Mouse (Mus musculus): ENCODE measurements at regions not wholly inside any gene's neighbourhood (a gene's known extent, or its start where the extent isn't known, plus 50 kb on each side); places are given as distances from the start of the nearest gene placed in this dataset.

DNA sequence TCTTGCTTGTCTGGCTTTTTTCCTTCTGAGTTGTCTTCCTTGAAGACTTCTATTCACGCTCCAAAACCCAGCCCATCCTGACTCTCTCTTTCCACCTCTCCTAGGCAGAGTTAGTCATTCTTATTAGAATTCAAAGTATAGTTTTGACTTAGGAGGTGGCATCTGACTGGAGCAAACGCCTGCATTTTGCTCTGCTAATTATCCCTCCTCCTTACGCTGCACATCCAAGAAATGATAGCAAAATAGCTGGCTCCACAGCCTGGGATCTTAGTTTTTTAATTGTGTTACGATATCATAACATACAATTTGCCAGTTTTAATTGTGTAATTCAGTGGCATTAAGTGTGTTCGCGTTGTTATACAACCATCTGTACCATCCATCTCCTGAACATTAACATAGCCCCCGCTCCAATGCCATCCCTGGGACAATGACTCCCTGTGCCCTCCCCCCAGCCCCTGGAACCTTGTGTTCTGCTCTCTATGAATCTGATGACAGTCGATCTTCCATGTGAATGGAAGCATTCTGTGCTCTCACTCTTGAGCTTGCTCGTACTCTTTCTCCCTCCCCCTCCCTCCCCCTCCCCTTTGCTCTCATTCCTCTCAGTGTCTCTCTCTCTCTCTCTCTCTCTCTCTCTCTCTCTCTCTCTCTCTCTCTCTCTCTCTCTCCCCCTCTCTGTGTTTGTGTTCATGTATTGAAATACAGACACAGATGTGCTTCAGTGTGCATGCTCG, 122.6 kb upstream of the Csf3r start:
- no peaks in the 10 kb centered on the region for H3K27me3 ChIP-seq (ENCODE audit: control insufficient read depth, insufficient read depth, low read depth, low read length)
- no peak overlapping the region for H3K27ac ChIP-seq (ENCODE audit: low read length)
- no peaks in the 10 kb centered on the region for H3K9me3 ChIP-seq (ENCODE audit: control insufficient read depth, low read length)
- H3K4me3 ChIP-seq (ENCODE audit: low read length), result no peak overlapping the region
- WGBS, result 68% methylated on average over 10 of the region's 10 CpGs
- no peak overlapping the region for H3K9ac ChIP-seq (ENCODE audit: low read length)
- no peaks in the 10 kb centered on the region for H3K36me3 ChIP-seq (ENCODE audit: control insufficient read depth, insufficient read depth, low read length)
- no peaks in the 10 kb centered on the region for H3K4me1 ChIP-seq (replicated peaks; ENCODE audit: control insufficient read depth, insufficient read depth, low read length)
- no peak overlapping the region for H3K4me2 ChIP-seq (ENCODE audit: low read depth, low read length)
- ATAC-seq (ENCODE audit: low read depth), result no peak

GRCm38 (mm10) chr4:125906296-125906695, 118.1 kb upstream of the Csf3r start:
- no peak for ATAC-seq (ENCODE audit: low read depth)
- 61% methylated on average over 5 of the region's 5 CpGs for WGBS

GRCm38 (mm10) chr4:125908901-125909300, 115.4 kb upstream of the Csf3r start:
- WGBS, result 84% methylated on average over 8 of the region's 8 CpGs
- no peak overlapping the region for H3K9ac ChIP-seq (ENCODE audit: low read length)
- no peaks in the 10 kb centered on the region for H3K9me3 ChIP-seq (ENCODE audit: control insufficient read depth, low read length)
- no peak overlapping the region for H3K27ac ChIP-seq (ENCODE audit: low read length)
- peaks cover 9% of the 10 kb centered on the region for H3K27me3 ChIP-seq (ENCODE audit: control insufficient read depth, insufficient read depth, low read depth, low read length)
- ATAC-seq (ENCODE audit: low read depth), result no peak
- H3K4me3 ChIP-seq (ENCODE audit: low read length), result no peak overlapping the region
- H3K4me1 ChIP-seq (replicated peaks; ENCODE audit: control insufficient read depth, insufficient read depth, low read length), result no peaks in the 10 kb centered on the region
- H3K4me2 ChIP-seq (ENCODE audit: low read depth, low read length), result no peak overlapping the region
- H3K36me3 ChIP-seq (ENCODE audit: control insufficient read depth, insufficient read depth, low read length), result no peaks in the 10 kb centered on the region

More at GRCm38 (mm10) chr4:125906296-125906695, 118.1 kb upstream of the Csf3r start:
- Histone ChIP-seq H3K9ac (ENCODE audit: low read length) (no peak overlapping the region), H3K27ac (ENCODE audit: low read length) (no peak overlapping the region), H3K9me3 (ENCODE audit: control insufficient read depth, low read length) (no peaks in the 10 kb centered on the region), H3K27me3 (ENCODE audit: control insufficient read depth, insufficient read depth, low read depth, low read length) (no peaks in the 10 kb centered on the region), H3K4me3 (ENCODE audit: low read length) (no peak overlapping the region), H3K4me2 (ENCODE audit: low read depth, low read length) (no peak overlapping the region), H3K4me1 (replicated peaks; ENCODE audit: control insufficient read depth, insufficient read depth, low read length) (no peaks in the 10 kb centered on the region), H3K36me3 (ENCODE audit: control insufficient read depth, insufficient read depth, low read length) (no peaks in the 10 kb centered on the region)

DNA sequence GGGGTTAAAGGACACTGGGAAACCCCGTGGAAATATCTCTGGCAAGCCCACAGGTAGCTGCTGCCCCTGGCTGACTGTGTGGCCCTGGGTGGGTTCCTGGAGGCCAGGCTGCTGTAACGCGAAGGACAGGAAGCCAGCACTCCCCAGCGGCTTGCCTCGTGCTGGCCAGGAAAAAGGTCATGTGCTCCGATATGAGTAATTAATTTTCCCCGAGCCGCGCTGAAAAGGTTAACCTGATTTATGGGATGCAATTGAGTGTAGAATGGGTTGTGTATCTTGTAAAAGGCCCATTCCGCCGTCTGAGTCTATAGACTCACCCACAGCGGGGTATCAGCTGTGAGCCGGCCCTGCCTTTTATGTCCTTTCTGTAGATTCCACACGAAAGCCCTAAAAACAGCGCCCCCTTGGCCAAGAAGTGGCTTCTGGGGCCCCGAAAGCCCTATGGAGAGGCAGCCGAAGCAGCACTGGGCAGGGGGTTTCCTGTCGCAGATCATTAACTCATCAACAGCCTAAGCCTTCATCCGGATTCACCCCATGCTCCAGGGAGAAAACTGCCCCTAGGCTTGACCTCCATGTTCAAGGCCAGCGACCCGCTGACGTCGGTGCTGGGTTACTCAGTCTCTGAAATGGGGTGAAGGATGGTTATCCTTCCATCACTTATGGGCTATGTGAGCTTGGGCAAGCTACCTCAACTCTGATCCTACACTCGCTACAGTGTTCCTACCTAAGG, 112.6 kb upstream of the Csf3r start:
- Histone ChIP-seq H3K4me1 (replicated peaks; ENCODE audit: control insufficient read depth, insufficient read depth, low read length) (no peaks in the 10 kb centered on the region), H3K4me3 (ENCODE audit: low read length) (no peak overlapping the region), H3K4me2 (ENCODE audit: low read depth, low read length) (no peak overlapping the region), H3K27me3 (ENCODE audit: control insufficient read depth, insufficient read depth, low read depth, low read length) (peaks cover 9% of the 10 kb centered on the region), H3K9ac (ENCODE audit: low read length) (no peak overlapping the region), H3K27ac (ENCODE audit: low read length) (no peak overlapping the region), H3K9me3 (ENCODE audit: control insufficient read depth, low read length) (no peaks in the 10 kb centered on the region), H3K36me3 (ENCODE audit: control insufficient read depth, insufficient read depth, low read length) (no peaks in the 10 kb centered on the region)
- ATAC-seq (ENCODE audit: low read depth), result no peak
- 13% methylated on average over 24 of the region's 24 CpGs for WGBS

DNA sequence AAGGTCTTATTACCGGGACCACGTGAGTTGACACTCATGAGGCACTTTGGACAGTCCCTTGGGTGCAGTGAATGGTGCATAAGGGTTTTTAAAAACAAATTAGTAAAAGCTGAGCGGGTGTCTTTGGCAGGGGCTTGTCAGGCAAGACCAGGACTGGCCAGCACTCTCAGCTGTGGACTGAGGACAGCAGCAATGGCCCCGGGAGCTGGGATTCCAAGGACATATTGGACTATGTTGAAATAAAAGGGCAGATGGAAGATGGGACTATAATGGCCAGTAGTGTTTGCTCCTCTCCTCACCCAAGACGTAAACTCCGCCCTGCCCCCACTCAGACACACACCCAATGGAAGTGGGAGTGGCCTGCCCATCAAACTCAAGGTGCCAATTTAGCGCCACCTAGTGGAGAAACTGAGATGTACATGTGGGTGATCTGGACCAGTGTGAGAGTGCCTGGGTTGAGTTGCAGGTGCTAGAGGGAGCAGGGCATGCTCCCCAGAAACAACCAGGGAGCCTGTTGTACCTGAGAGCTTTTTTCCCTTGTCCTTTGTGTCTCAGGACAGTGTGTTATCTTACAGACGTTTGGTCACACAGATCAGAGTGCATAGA, 111.8 kb upstream of the Csf3r start:
- Histone ChIP-seq H3K4me1 (replicated peaks; ENCODE audit: control insufficient read depth, insufficient read depth, low read length) (no peaks in the 10 kb centered on the region), H3K27ac (ENCODE audit: low read length) (no peak overlapping the region), H3K36me3 (ENCODE audit: control insufficient read depth, insufficient read depth, low read length) (no peaks in the 10 kb centered on the region), H3K9me3 (ENCODE audit: control insufficient read depth, low read length) (no peaks in the 10 kb centered on the region), H3K4me2 (ENCODE audit: low read depth, low read length) (no peak overlapping the region), H3K4me3 (ENCODE audit: low read length) (no peak overlapping the region), H3K27me3 (ENCODE audit: control insufficient read depth, insufficient read depth, low read depth, low read length) (peaks cover 9% of the 10 kb centered on the region), H3K9ac (ENCODE audit: low read length) (no peak overlapping the region)
- 25% methylated on average over 8 of the region's 8 CpGs for WGBS
- ATAC-seq (ENCODE audit: low read depth), result no peak

- Histone ChIP-seq H3K4me2 (ENCODE audit: low read depth, low read length) (no peak overlapping the region), H3K9ac (ENCODE audit: low read length) (no peak overlapping the region), H3K4me3 (ENCODE audit: low read length) (no peak overlapping the region), H3K4me1 (replicated peaks; ENCODE audit: control insufficient read depth, insufficient read depth, low read length) (no peaks in the 10 kb centered on the region), H3K27me3 (ENCODE audit: control insufficient read depth, insufficient read depth, low read depth, low read length) (peaks cover 9% of the 10 kb centered on the region), H3K9me3 (ENCODE audit: control insufficient read depth, low read length) (no peaks in the 10 kb centered on the region), H3K36me3 (ENCODE audit: control insufficient read depth, insufficient read depth, low read length) (no peaks in the 10 kb centered on the region), H3K27ac (ENCODE audit: low read length) (no peak overlapping the region)
- 38% methylated on average over 8 of the region's 8 CpGs for WGBS
- ATAC-seq (ENCODE audit: low read depth), result no peak
Observed at GRCm38 (mm10) chr4:125915166-125915565, 109.2 kb upstream of the Csf3r start.

- no peak overlapping the region for H3K4me2 ChIP-seq (ENCODE audit: low read depth, low read length)
- no peaks in the 10 kb centered on the region for H3K36me3 ChIP-seq (ENCODE audit: control insufficient read depth, insufficient read depth, low read length)
- no peak for ATAC-seq (ENCODE audit: low read depth)
- H3K9me3 ChIP-seq (ENCODE audit: control insufficient read depth, low read length), result no peaks in the 10 kb centered on the region
- no peaks in the 10 kb centered on the region for H3K4me1 ChIP-seq (replicated peaks; ENCODE audit: control insufficient read depth, insufficient read depth, low read length)
- peaks cover 9% of the 10 kb centered on the region for H3K27me3 ChIP-seq (ENCODE audit: control insufficient read depth, insufficient read depth, low read depth, low read length)
- H3K27ac ChIP-seq (ENCODE audit: low read length), result no peak overlapping the region
- no peak overlapping the region for H3K9ac ChIP-seq (ENCODE audit: low read length)
- H3K4me3 ChIP-seq (ENCODE audit: low read length), result no peak overlapping the region
- 46% methylated on average over 6 of the region's 6 CpGs for WGBS
Observed at GRCm38 (mm10) chr4:125917210-125917609, 107.1 kb upstream of the Csf3r start.

- Histone ChIP-seq H3K36me3 (ENCODE audit: control insufficient read depth, insufficient read depth, low read length) (no peaks in the 10 kb centered on the region), H3K4me3 (ENCODE audit: low read length) (no peak overlapping the region), H3K9me3 (ENCODE audit: control insufficient read depth, low read length) (no peaks in the 10 kb centered on the region), H3K9ac (ENCODE audit: low read length) (no peak overlapping the region), H3K4me2 (ENCODE audit: low read depth, low read length) (no peak overlapping the region), H3K27me3 (ENCODE audit: control insufficient read depth, insufficient read depth, low read depth, low read length) (peaks cover 6% of the 10 kb centered on the region), H3K4me1 (replicated peaks; ENCODE audit: control insufficient read depth, insufficient read depth, low read length) (no peaks in the 10 kb centered on the region), H3K27ac (ENCODE audit: low read length) (no peak overlapping the region)
- no peak for ATAC-seq (ENCODE audit: low read depth)
- 14% methylated on average over 19 of the region's 19 CpGs for WGBS
Observed at GRCm38 (mm10) chr4:125921550-125922316, 102.6 kb upstream of the Csf3r start.
